In genomic region chr4:155903246-155903645, GRCm38 (mm10) we compare ENCODE assay signal across 19 mouse cellular contexts. TPM values are rescaled to one million over a fixed set of nuclear protein-coding genes. Genes with fewer than 3 reads are reported as not detected.
DNase-seq lines count a peak whose midpoint lies in the region; TF ChIP-seq lines count a peak whose summit lies in the region.
"Had no signal": no experiment of that assay in that cellular context is flagged by ENCODE, and none has a peak within 500 bp of the region (broad histone marks: within the 10 kb centered on the region; RNA-seq: fewer than 3 reads in every experiment).

No protein-coding gene starts in this region.

- H3K27ac ChIP-seq in gastrocnemius, adult 2 months: no peak overlapping the region
- H3K27ac ChIP-seq: forebrain, embryonic 15.5 days; heart, embryonic 15.5 days; kidney, postnatal 0 days; limb, embryonic 12.5 days; liver, embryonic 13.5 days; midbrain, embryonic 13.5 days; stomach, postnatal 0 days had no signal

- intact Hi-C loops in gastrocnemius, adult 2 months (cut with DNase I): no loop called here
- intact Hi-C loops in gastrocnemius, postnatal 14 days (cut with DNase I; ENCODE audit: low total_unique reads): no loop called here

- no peak overlapping the region for H3K4me3 ChIP-seq in gastrocnemius, adult 2 months
- H3K4me3 ChIP-seq: forebrain, embryonic 15.5 days; heart, embryonic 15.5 days; limb, embryonic 12.5 days; liver, embryonic 13.5 days; midbrain, embryonic 13.5 days; myocyte had no signal

- TF ChIP-seq CTCF in gastrocnemius, adult 2 months (IDR thresholded peaks at IDR 0.05): no peak

- DNase-seq in adrenal gland, postnatal 14 days: peak; percentile 1
- DNase-seq in adrenal gland, adult 8-10 months: no peak
- DNase-seq in gastrocnemius, adult 2 months: peak; percentile 23
- DNase-seq in gastrocnemius, postnatal 14 days: no peak
- peak; percentile 1 for DNase-seq in layer of hippocampus, adult 9-11 months
- no peak for DNase-seq in layer of hippocampus, postnatal 14 days (ENCODE audit: low spot score in 2 of 2)
- peak; percentile 2 to 11 for DNase-seq in spleen, postnatal 10 days (ENCODE audit: low spot score in 2 of 2)
- no peak for DNase-seq in spleen, adult 12 weeks (ENCODE audit: low spot score)
- DNase-seq: adrenal gland, adult 2 months; embryo, embryonic 11 days; liver, embryonic 13.5 days; right cerebral cortex, postnatal 25 days had no signal

RNA-seq across cellular contexts. Expression of gene Acap3, which starts 11.6 kb away (rescaled TPM):
- 20.3 and 25.6 TPM in 2 replicates for total RNA-seq in adrenal gland, postnatal 14 days (2021)
- total RNA-seq in adrenal gland, adult 8-10 months (2022): 10 to 100 TPM; 18.2 to 49.2 (median 30.9) TPM
- 1 to 10 TPM; 7.5 to 8.0 TPM for total RNA-seq in gastrocnemius, adult 2 months (2021)
- 10 to 100 TPM; 10.1 to 10.3 TPM for total RNA-seq in gastrocnemius, postnatal 14 days (2021)
- 100 to 1,000 TPM; 143 to 160 TPM for total RNA-seq in layer of hippocampus, postnatal 14 days (2021)

RNA-seq across cellular contexts. Expression of gene Pusl1, which starts 11.7 kb away (rescaled TPM):
- total RNA-seq in adrenal gland, postnatal 14 days (2021): 30.8 and 33.9 TPM in 2 replicates
- total RNA-seq in adrenal gland, adult 8-10 months (2022): 10 to 100 TPM; 23.2 to 51.5 (median 41.4) TPM
- 10 to 100 TPM; 10.5 to 13.4 TPM for total RNA-seq in gastrocnemius, adult 2 months (2021)
- 10 to 100 TPM in 1 of 2 experiments, 1 to 10 TPM in 1; 9.2 to 13.1 TPM for total RNA-seq in gastrocnemius, postnatal 14 days (2021)
- 10 to 100 TPM; 61.3 to 65.4 TPM for total RNA-seq in layer of hippocampus, postnatal 14 days (2021)

RNA-seq across cellular contexts. Expression of gene Ints11, which starts 33.9 kb away (rescaled TPM):
- total RNA-seq in adrenal gland, postnatal 14 days (2021): 26.4 and 32.5 TPM in 2 replicates
- 10 to 100 TPM; 32.3 to 34.6 (median 33.3) TPM for total RNA-seq in adrenal gland, adult 8-10 months (2022)
- 10 to 100 TPM; 14.9 to 17.3 TPM for total RNA-seq in gastrocnemius, adult 2 months (2021)
- 10 to 100 TPM; 15.4 to 15.9 TPM for total RNA-seq in gastrocnemius, postnatal 14 days (2021)
- 10 to 100 TPM; 29.4 to 33.0 TPM for total RNA-seq in layer of hippocampus, postnatal 14 days (2021)

RNA-seq across cellular contexts. Expression of gene Cptp, which starts 34.0 kb away (rescaled TPM):
- 18.4 and 21.6 TPM in 2 replicates for total RNA-seq in adrenal gland, postnatal 14 days (2021)
- total RNA-seq in adrenal gland, adult 8-10 months (2022): 10 to 100 TPM; 16.4 to 29.0 (median 17.9) TPM
- 10 to 100 TPM; 13.6 to 18.0 TPM for total RNA-seq in gastrocnemius, adult 2 months (2021)
- total RNA-seq in gastrocnemius, postnatal 14 days (2021): 10 to 100 TPM; 16.5 to 17.0 TPM
- total RNA-seq in layer of hippocampus, postnatal 14 days (2021): 10 to 100 TPM; 29.5 to 31.2 TPM

RNA-seq across cellular contexts. Expression of gene Tas1r3, which starts 40.1 kb away (rescaled TPM):
- 0.19 and 0.56 TPM in 2 replicates for total RNA-seq in adrenal gland, postnatal 14 days (2021)
- 1 to 10 TPM in 1 of 4 experiments, under 1 TPM in 3; 0.46 to 1.2 (median 0.62) TPM for total RNA-seq in adrenal gland, adult 8-10 months (2022)
- under 1 TPM; 0.11 to 0.23 TPM for total RNA-seq in gastrocnemius, adult 2 months (2021)
- total RNA-seq in gastrocnemius, postnatal 14 days (2021): under 1 TPM; 0.10 to 0.13 TPM
- under 1 TPM; 0.25 to 0.29 TPM for total RNA-seq in layer of hippocampus, postnatal 14 days (2021)

Comparison
In these comparisons a context has a peak if more than half of its experiments do, and no peak if none do; other contexts are left out.
1. DNase-seq: peak in adrenal gland, postnatal 14 days (single experiment), gastrocnemius, adult 2 months (single experiment), layer of hippocampus, adult 9-11 months (single experiment) and spleen, postnatal 10 days (2 of 2); none in adrenal gland, adult 8-10 months (single experiment), gastrocnemius, postnatal 14 days (single experiment), layer of hippocampus, postnatal 14 days (0 of 2) and spleen, adult 12 weeks (single experiment).